Mouse (Mus musculus) kidney, adult 2 months (tissue): ENCODE measurements around the gene Atg7. TPM values are rescaled to one million over a fixed set of nuclear protein-coding genes. Genes with fewer than 3 reads are reported as not detected.

ENCODE experiments used
- DNase-seq: peaks from one replicate; pipeline ENCODE4 v3.0.0; 2021
- H3K27ac ChIP-seq: fragments of 200-500 bp; 2 replicates; pipeline ENCODE4 v1.5.1; 2012; ENCODE audit warnings: low read depth, low read length, control low read depth, inconsistent platforms; ENCODE audit not compliant: insufficient read depth
- H3K27me3 ChIP-seq: fragments of 200-500 bp; replicated peaks from 2 replicates; pipeline ENCODE4 v1.6.1; 2012; ENCODE audit warnings: mild to moderate bottlenecking, moderate library complexity, low read length, inconsistent platforms; ENCODE audit not compliant: control insufficient read depth, insufficient read depth
- H3K36me3 ChIP-seq: fragments of 200-500 bp; 2 replicates; pipeline ENCODE4 v1.6.1; 2012; ENCODE audit warnings: mild to moderate bottlenecking, moderate library complexity, low read length, inconsistent platforms; ENCODE audit not compliant: control insufficient read depth, insufficient read depth
- H3K4me1 ChIP-seq: fragments of 200-500 bp; 2 replicates; pipeline ENCODE4 v1.6.1; 2011; ENCODE audit warnings: low read length; ENCODE audit not compliant: control insufficient read depth, insufficient read depth
- H3K4me3 ChIP-seq: fragments of 200-500 bp; 2 replicates; pipeline ENCODE4 v1.5.1; 2011; ENCODE audit warnings: mild to moderate bottlenecking, low read depth, low read length, control low read depth; ENCODE audit not compliant: insufficient read depth
- CTCF ChIP-seq: fragments of 200-500 bp; conservative IDR thresholded peaks from 2 replicates; pipeline ENCODE4 v1.5.1; 2011; ENCODE audit warnings: low read depth, mild to moderate bottlenecking, control low read depth, low read length, moderate library complexity, mixed read lengths; ENCODE audit not compliant: insufficient read depth, insufficient read length
- POLR2A ChIP-seq: fragments of 200-500 bp; IDR thresholded peaks from one replicate; pipeline ENCODE4 v1.6.1; 2011; ENCODE audit warnings: low read depth, low read length, control low read depth
- WGBS: fragments of 180-500 bp; shearing (Covaris S2); methylation state at CpG from one replicate; pipeline ENCODE4 v1.1.7; 2018; 5-methylcytosine and 5-hydroxymethylcytosine counted together
- polyA plus RNA-seq: library from polyadenylated mRNA; depleted of rRNA; stranded (reverse); fragments of >200 nt; gene quantifications from 2 replicates; pipeline ENCODE4 v1.2.3, GENCODE M21; 2012

The Atg7 gene
- polyA plus RNA-seq, 1 experiment, result 20.6 TPM

DNA sequence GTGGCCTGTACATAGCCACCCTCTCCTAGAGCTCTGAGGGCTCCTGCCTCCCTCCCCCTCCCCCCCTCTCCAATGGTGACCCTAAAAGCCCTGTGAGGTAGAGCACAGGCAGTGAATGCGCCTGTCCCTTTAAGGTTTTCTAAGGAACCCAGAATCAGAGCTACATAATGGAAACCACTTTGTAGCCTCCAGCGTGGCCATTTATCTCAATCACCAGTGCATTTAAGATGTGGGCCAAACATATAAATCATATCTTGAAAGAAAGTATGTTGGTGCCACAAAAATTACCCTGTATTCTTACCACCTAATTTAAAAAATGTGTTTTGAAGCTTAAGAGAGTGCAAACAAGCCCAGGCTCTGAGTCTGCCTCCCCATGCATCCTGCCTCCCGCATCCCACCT is 209.8 kb downstream of the Atg7 start:
- H3K27me3 ChIP-seq, result no peaks in the 10 kb centered on the region
- peaks cover under 1% of the 10 kb centered on the region; the same call in 1 of the 2 replicates for H3K4me1 ChIP-seq
- WGBS, result 62% methylated on average over 3 of the region's 3 CpGs
- H3K36me3 ChIP-seq, result no peaks in the 10 kb centered on the region
- H3K27ac ChIP-seq, result no peak overlapping the region
- no peak overlapping the region for H3K4me3 ChIP-seq
- DNase-seq, result no peak
- TF ChIP-seq POLR2A, result no peak
- no peak for TF ChIP-seq CTCF

DNA sequence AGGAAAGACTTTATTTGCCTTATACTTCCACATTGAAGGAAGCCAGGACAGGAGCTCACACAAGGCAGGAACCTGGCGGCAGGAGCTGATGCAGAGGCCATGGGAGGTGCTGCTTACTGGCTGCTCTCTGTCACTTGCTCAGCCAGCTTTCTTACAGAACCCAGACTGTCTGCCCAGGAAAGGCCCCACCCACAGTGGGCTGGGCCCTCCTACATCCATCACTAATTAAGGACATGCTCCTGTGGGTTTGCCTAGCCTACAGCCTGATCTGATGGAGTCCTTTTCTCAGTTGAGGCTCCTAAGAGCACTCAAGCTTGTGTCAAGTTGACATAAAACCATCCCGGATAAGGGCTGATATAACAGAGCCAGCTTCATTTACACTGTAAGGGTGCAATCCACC is 211.5 kb downstream of the Atg7 start:
- 82% methylated on average over 2 of the region's 2 CpGs for WGBS
- H3K36me3 ChIP-seq, result no peaks in the 10 kb centered on the region
- H3K4me1 ChIP-seq, result peaks cover 8% of the 10 kb centered on the region; the same call in 1 of the 2 replicates
- H3K4me3 ChIP-seq, result no peak overlapping the region
- no peak for DNase-seq
- no peak overlapping the region for H3K27ac ChIP-seq
- H3K27me3 ChIP-seq, result no peaks in the 10 kb centered on the region
- TF ChIP-seq POLR2A (no peak), CTCF (no peak)

DNA sequence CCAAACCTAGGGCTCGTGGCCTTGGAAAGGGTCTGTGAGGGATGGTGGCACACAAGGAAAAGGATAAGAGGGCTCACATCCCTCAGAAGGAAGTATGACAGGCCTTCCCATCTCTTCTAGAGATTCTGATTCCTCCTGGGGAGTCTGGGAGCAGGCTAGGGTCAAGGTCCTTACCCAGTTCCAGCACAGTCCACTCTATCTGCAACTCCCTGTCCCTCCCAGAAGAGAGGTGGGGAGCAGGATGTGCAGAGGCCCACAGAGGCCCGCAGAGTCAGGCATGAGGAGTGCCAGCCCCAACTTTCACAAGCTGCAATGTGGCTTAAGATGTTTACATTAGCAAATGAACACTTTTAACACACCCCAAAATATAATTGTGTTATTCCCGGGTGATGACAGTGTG is 212.7 kb downstream of the Atg7 start:
- H3K4me1 ChIP-seq, result peaks cover 8% of the 10 kb centered on the region; the same call in 1 of the 2 replicates
- no peak for DNase-seq
- WGBS, result 69% methylated on average over 3 of the region's 3 CpGs
- no peaks in the 10 kb centered on the region for H3K36me3 ChIP-seq
- TF ChIP-seq CTCF (no peak), POLR2A (no peak)
- H3K27me3 ChIP-seq, result no peaks in the 10 kb centered on the region
- no peak overlapping the region for H3K27ac ChIP-seq
- H3K4me3 ChIP-seq, result no peak overlapping the region

DNA sequence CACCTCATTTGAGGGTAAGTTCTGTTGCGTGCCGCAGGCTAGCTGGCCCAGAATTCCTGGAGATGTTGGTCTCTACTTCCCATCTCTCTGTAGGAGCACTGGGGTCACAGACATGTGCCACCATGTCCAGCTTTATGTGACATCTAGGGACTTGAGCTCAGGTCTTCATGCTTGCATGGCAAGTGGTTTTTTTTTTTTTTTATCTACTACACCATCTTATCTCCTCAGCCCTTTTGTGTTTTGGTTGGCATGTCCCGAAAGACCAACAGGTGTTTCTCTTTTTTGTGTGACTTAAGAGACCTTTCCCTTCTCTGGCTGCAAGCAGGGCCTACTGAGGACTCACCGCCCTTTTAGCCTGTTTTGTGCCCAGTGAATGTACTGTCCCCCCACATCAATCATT is 213.6 kb downstream of the Atg7 start:
- peaks cover 8% of the 10 kb centered on the region; the same call in 1 of the 2 replicates for H3K4me1 ChIP-seq
- no peak for TF ChIP-seq CTCF
- no peak for TF ChIP-seq POLR2A
- WGBS, result 75% methylated on average over 4 of the region's 4 CpGs

GRCm38 (mm10) chr6:114857996-114858721 is 215.3 kb downstream of the Atg7 start:
- no peak overlapping the region for H3K27ac ChIP-seq
- whole genome bisulfite sequencing, result 54% methylated on average over 3 of the region's 3 CpGs

More for the DNA sequence above, 213.6 kb downstream of the Atg7 start:
- H3K4me3 ChIP-seq, result no peak overlapping the region
- peaks cover 2% of the 10 kb centered on the region; the same call in 1 of the 2 replicates for H3K36me3 ChIP-seq
- DNase-seq, result no peak
- H3K27ac ChIP-seq, result no peak overlapping the region
- H3K27me3 ChIP-seq, result no peaks in the 10 kb centered on the region

GRCm38 (mm10) chr6:114858722-114859053 is 215.8 kb downstream of the Atg7 start:
- no peak for DNase-seq
- H3K36me3 ChIP-seq, result peaks cover 3% of the 10 kb centered on the region
- H3K27ac ChIP-seq, result no peak overlapping the region
- no peak overlapping the region for H3K4me3 ChIP-seq
- H3K27me3 ChIP-seq, result no peaks in the 10 kb centered on the region
- WGBS, result 79% methylated on average over 4 of the region's 4 CpGs
- TF ChIP-seq CTCF (no peak), POLR2A (no peak)
- peaks cover 11% of the 10 kb centered on the region for H3K4me1 ChIP-seq

More at GRCm38 (mm10) chr6:114857996-114858721, 215.3 kb downstream of the Atg7 start:
- no peak for DNase-seq
- peaks cover 3% of the 10 kb centered on the region for H3K36me3 ChIP-seq
- H3K27me3 ChIP-seq, result no peaks in the 10 kb centered on the region
- H3K4me1 ChIP-seq, result peaks cover 8% of the 10 kb centered on the region
- H3K4me3 ChIP-seq, result no peak overlapping the region
- TF ChIP-seq CTCF (no peak), POLR2A (no peak)

- H3K27me3 ChIP-seq, result no peaks in the 10 kb centered on the region
- WGBS, result 66% methylated on average over 14 of the region's 14 CpGs
- peaks cover 18% of the 10 kb centered on the region for H3K4me1 ChIP-seq
- no peak for DNase-seq
- H3K4me3 ChIP-seq, result no peak overlapping the region
- H3K36me3 ChIP-seq, result peaks cover 3% of the 10 kb centered on the region
- H3K27ac ChIP-seq, result no peak overlapping the region
- TF ChIP-seq CTCF (no peak), POLR2A (no peak)
Observed at GRCm38 (mm10) chr6:114860677-114861568, 218.0 kb downstream of the Atg7 start.
